Mouse (Mus musculus) kidney, adult 2 months (tissue): ENCODE measurements around the gene Tox4.

Experiments
- CTCF ChIP-seq: fragments of 200-500 bp; conservative IDR thresholded peaks from 2 replicates; pipeline ENCODE4 v1.5.1; 2011; ENCODE audit warnings: low read depth, mild to moderate bottlenecking, control low read depth, low read length, moderate library complexity, mixed read lengths; ENCODE audit not compliant: insufficient read depth, insufficient read length
- POLR2A ChIP-seq: fragments of 200-500 bp; IDR thresholded peaks from one replicate; pipeline ENCODE4 v1.6.1; 2011; ENCODE audit warnings: low read depth, low read length, control low read depth

DNA sequence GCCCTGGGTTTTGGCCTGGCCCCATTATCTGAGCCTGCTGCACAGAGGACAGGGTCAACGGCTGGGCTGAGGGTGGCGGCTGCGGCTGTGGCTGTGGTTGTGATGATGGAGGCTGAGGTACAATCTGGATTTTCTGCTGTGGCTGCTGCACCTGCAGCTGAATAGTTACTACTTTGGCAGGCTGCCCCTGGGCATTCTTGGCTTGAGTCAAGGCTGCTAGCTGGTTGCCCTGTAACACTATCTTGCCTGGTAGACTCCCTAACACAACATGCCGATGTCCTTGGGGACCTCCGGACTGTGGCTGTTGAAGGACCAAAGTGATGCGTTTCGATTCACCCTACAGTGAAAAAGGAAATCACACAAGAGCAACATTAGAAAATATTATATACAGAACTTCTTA lies 43.8 kb upstream of the Tox4 start:
- TF ChIP-seq CTCF, result no peak
- no peak for TF ChIP-seq POLR2A
